Comparison of ENCODE assay signal across 8 mouse cellular contexts in genomic region chr5:139909710-139910550, GRCm38 (mm10). TPM values are rescaled to one million over a fixed set of nuclear protein-coding genes. Genes with fewer than 3 reads are reported as not detected.
DNase-seq lines count a peak whose midpoint lies in the region; ATAC-seq and TF ChIP-seq lines count a peak whose summit lies in the region.

No protein-coding gene starts in this region.

- no peak overlapping the region for H3K27ac ChIP-seq in heart, postnatal 0 days (ENCODE audit: low read depth)
- H3K27ac ChIP-seq in limb, embryonic 15.5 days: no peak overlapping the region
- peak overlapping the region; percentile 51 for H3K27ac ChIP-seq in neural tube, embryonic 15.5 days (replicated peaks)

- H3K9ac ChIP-seq in heart, postnatal 0 days (replicated peaks; ENCODE audit: low read depth, low read length): no peak overlapping the region
- H3K9ac ChIP-seq in limb, embryonic 15.5 days: no peak overlapping the region
- peak overlapping the region; percentile 80 for H3K9ac ChIP-seq in neural tube, embryonic 15.5 days (replicated peaks)

- DNase-seq in cerebellum, postnatal 10 days: peak; percentile 48 to 55
- no peak for DNase-seq in cerebellum, postnatal 36 days
- DNase-seq in MN1 (ENCODE audit: low spot score): peak; percentile 67
- no peak for DNase-seq in heart, postnatal 0 days (ENCODE audit: low spot score)
- no peak for DNase-seq in left cerebral cortex, postnatal 25 days (ENCODE audit: low spot score in 2 of 2)
- no peak for DNase-seq in embryo, embryonic 9.5 days (ENCODE audit: extremely low spot score)

- 3% methylated on average over 29 of the region's 29 CpGs for WGBS in heart, postnatal 0 days
- WGBS in limb, embryonic 15.5 days: 2% methylated on average over 29 of the region's 29 CpGs
- WGBS in neural tube, embryonic 15.5 days: 2% methylated on average over 29 of the region's 29 CpGs

- H3K9me3 ChIP-seq in heart, postnatal 0 days (replicated peaks; ENCODE audit: control insufficient read depth, low read length): no peaks in the 10 kb centered on the region
- H3K9me3 ChIP-seq in limb, embryonic 15.5 days: no peaks in the 10 kb centered on the region
- H3K9me3 ChIP-seq in neural tube, embryonic 15.5 days (replicated peaks): no peaks in the 10 kb centered on the region

- H3K27me3 ChIP-seq in heart, postnatal 0 days (ENCODE audit: control insufficient read depth, insufficient read depth, low read length): peaks cover 100% of the 10 kb centered on the region
- H3K27me3 ChIP-seq in limb, embryonic 15.5 days: peaks cover 99% of the 10 kb centered on the region
- peaks cover 58% of the 10 kb centered on the region for H3K27me3 ChIP-seq in neural tube, embryonic 15.5 days (replicated peaks)

- no peaks in the 10 kb centered on the region for H3K36me3 ChIP-seq in heart, postnatal 0 days (replicated peaks; ENCODE audit: control insufficient read depth, insufficient read depth, low read length)
- no peaks in the 10 kb centered on the region for H3K36me3 ChIP-seq in limb, embryonic 15.5 days
- H3K36me3 ChIP-seq in neural tube, embryonic 15.5 days: no peaks in the 10 kb centered on the region

- TF ChIP-seq EP300 in heart, postnatal 0 days (IDR thresholded peaks at IDR 0.05; ENCODE audit: low read depth): no peak

- intact Hi-C loops in left cerebral cortex, postnatal 25 days (cut with DNase I): loop anchor here (5.0 kb wide), 2 partner anchors 127 to 377 kb away; no protein-coding TSS in a partner anchor

- no peak for TF ChIP-seq CTCF in heart, postnatal 0 days (IDR thresholded peaks at IDR 0.05; ENCODE audit: low read depth)

- no peak for ATAC-seq in heart, postnatal 0 days (ENCODE audit: insufficient read depth, low read depth)
- no peak for ATAC-seq in limb, embryonic 15.5 days (ENCODE audit: insufficient number of reproducible peaks, low FRiP score, low TSS enrichment, low read depth)
- ATAC-seq in neural tube, embryonic 15.5 days (ENCODE audit: low FRiP score): no peak

- peaks cover 20% of the 10 kb centered on the region for H3K4me1 ChIP-seq in heart, postnatal 0 days (ENCODE audit: control insufficient read depth, insufficient read depth)
- H3K4me1 ChIP-seq in limb, embryonic 15.5 days: peaks cover 63% of the 10 kb centered on the region
- H3K4me1 ChIP-seq in neural tube, embryonic 15.5 days: peaks cover 76% of the 10 kb centered on the region

- H3K4me3 ChIP-seq in heart, postnatal 0 days (ENCODE audit: low read depth, low read length): peak overlapping the region; percentile 18
- H3K4me3 ChIP-seq in limb, embryonic 15.5 days: peak overlapping the region; percentile 64
- H3K4me3 ChIP-seq in neural tube, embryonic 15.5 days (replicated peaks): peak overlapping the region; percentile 74

- peak overlapping the region; percentile 22; the same call in 1 of the 2 replicates for H3K4me2 ChIP-seq in heart, postnatal 0 days (ENCODE audit: low read depth, low read length)
- peak overlapping the region; percentile 99 for H3K4me2 ChIP-seq in limb, embryonic 15.5 days
- peak overlapping the region; percentile 98 for H3K4me2 ChIP-seq in neural tube, embryonic 15.5 days

RNA-seq across cellular contexts. Expression of gene Elfn1, which starts 2.2 kb away (rescaled TPM):
- 1.3 and 1.9 TPM in 2 replicates for total RNA-seq in heart, postnatal 0 days (2014; rRNA removed; ENCODE audit: low replicate concordance)
- polyA plus RNA-seq in heart, postnatal 0 days (2015; fragmentation: Nextera tagmentation; extraction: Ambion mirVana): 0.07 and 0.10 TPM in 2 replicates
- 1.2 and 1.3 TPM in 2 replicates for polyA plus RNA-seq in limb, embryonic 15.5 days (2015; fragmentation: Nextera tagmentation; extraction: Ambion mirVana)
- 5.7 TPM in 2 replicates for polyA plus RNA-seq in neural tube, embryonic 15.5 days (2015; fragmentation: Nextera tagmentation; extraction: Ambion mirVana)
- 10 to 100 TPM; 35.0 to 37.6 TPM for total RNA-seq in left cerebral cortex, postnatal 25 days (2021)

Comparison
In these comparisons a context has a peak if more than half of its experiments do, and no peak if none do; other contexts are left out.
1. DNase-seq: peak in cerebellum, postnatal 10 days (2 of 2) and MN1 (single experiment); none in cerebellum, postnatal 36 days (0 of 2), heart, postnatal 0 days (single experiment), left cerebral cortex, postnatal 25 days (0 of 2) and embryo, embryonic 9.5 days (single experiment).
2. H3K4me2 ChIP-seq: peak in every context shown above with its lines; median percentile 99 in limb, embryonic 15.5 days; 98 in neural tube, embryonic 15.5 days; 22 in heart, postnatal 0 days.
3. H3K4me3 ChIP-seq: peak in every context shown above with its lines; median percentile 74 in neural tube, embryonic 15.5 days; 64 in limb, embryonic 15.5 days; 18 in heart, postnatal 0 days.